Mouse (Mus musculus) neural tube, embryonic 13.5 days (tissue): ENCODE measurements around the gene Matn4. TPM values are rescaled to one million over a fixed set of nuclear protein-coding genes. Genes with fewer than 3 reads are reported as not detected.
"Not testable (repeated sequence)": the region's sequence is repeated elsewhere in the genome, so short reads cannot be mapped to it uniquely, and the experiment has no call there.

ENCODE experiments used
- ATAC-seq: fragments of 200-750 bp; cut with Nextera tagmentation; 2 replicates; pipeline ENCODE4 v1.8.0; 2017; ENCODE audit warnings: low read depth, mild to moderate bottlenecking, moderate TSS enrichment, moderate library complexity
- H3K27ac ChIP-seq: fragments of 300-500 bp; sonication (generic); replicated peaks from 2 replicates; pipeline ENCODE4 v1.5.1; 2015; ENCODE audit warnings: moderate library complexity, mild to moderate bottlenecking, inconsistent platforms
- H3K27me3 ChIP-seq: fragments of 300-500 bp; sonication (generic); 2 replicates; pipeline ENCODE4 v1.6.1; 2015; ENCODE audit warnings: mild to moderate bottlenecking, inconsistent platforms
- H3K36me3 ChIP-seq: fragments of 300-500 bp; sonication (generic); 2 replicates; pipeline ENCODE4 v1.6.1; 2015; ENCODE audit warnings: mild to moderate bottlenecking, inconsistent platforms
- H3K4me1 ChIP-seq: fragments of 300-500 bp; sonication (generic); replicated peaks from 2 replicates; pipeline ENCODE4 v1.6.1; 2015; ENCODE audit warnings: inconsistent platforms
- H3K4me2 ChIP-seq: fragments of 300-500 bp; sonication (generic); 2 replicates; pipeline ENCODE4 v1.6.1; 2015; ENCODE audit warnings: inconsistent platforms, mild to moderate bottlenecking, moderate library complexity
- H3K4me3 ChIP-seq: fragments of 300-500 bp; sonication (generic); 2 replicates; pipeline ENCODE4 v1.5.1; 2015; ENCODE audit warnings: mild to moderate bottlenecking, inconsistent platforms
- H3K9ac ChIP-seq: fragments of 300-500 bp; sonication (generic); 2 replicates; pipeline ENCODE4 v1.6.1; 2015; ENCODE audit warnings: moderate library complexity, mild to moderate bottlenecking, inconsistent platforms
- H3K9me3 ChIP-seq: fragments of 300-500 bp; sonication (generic); 2 replicates; pipeline ENCODE4 v1.6.1; 2016; ENCODE audit warnings: inconsistent platforms
- WGBS: fragments of 180-500 bp; shearing (Covaris S2); methylation state at CpG from one replicate; pipeline ENCODE4 v1.1.7; 2015; 5-methylcytosine and 5-hydroxymethylcytosine counted together
- microRNA-seq: library from miRNA; unstranded; fragments of <30 nt; microRNA quantifications from one replicate; pipeline ENCODE4, GENCODE M21; 2016
- polyA plus RNA-seq: library from polyadenylated mRNA; unstranded; fragments of >200 nt; fragmentation: Nextera tagmentation; extraction: Ambion mirVana; gene quantifications from 2 replicates; pipeline ENCODE4 v1.2.1, GENCODE M21; 2015

Gene Matn4
- polyA plus RNA-seq, 1 experiment from 2014 or later, result 7.3 TPM

DNA sequence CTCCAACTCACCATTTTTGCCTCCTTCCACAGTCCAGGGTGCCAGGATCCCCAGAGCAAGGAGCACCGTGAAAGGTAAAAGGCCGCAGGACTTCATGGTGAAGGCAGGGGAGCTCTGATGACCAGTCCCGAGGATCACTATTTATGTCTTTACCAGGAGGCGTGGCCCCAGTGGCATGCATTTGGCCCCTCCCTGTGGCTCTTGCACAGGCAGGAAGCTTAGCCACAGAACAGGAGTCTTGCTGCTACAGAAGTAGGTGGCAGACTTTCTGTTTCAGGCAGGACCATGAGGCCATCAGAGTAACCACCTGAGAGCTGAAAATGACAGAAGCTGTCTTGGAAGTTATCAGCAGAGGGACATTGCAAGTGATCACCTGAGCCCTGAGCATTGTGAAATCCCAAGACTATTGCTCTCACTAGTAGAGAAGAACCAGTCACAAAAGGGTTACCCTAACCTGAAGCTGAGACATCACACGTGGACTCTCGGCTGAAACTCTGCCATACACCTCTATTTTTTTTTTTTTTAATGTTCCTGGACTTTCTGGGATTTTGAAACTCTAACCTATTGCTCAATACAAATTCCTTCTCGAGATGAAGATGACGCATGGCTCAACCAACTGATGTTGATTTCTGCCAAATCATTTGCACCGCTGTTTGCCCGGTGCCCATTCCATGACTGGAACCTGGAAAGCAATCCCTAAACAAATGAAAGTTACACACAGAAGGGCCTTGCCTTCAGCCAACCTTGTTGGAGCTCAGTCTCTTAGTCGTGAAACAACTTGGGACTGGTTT, 48.6 kb downstream of the Matn4 start:
- H3K4me3 ChIP-seq, result no peak overlapping the region

GRCm38 (mm10) chr2:164353356-164353755, 51.6 kb downstream of the Matn4 start:
- no peak overlapping the region for H3K4me3 ChIP-seq
- 93% methylated on average over 11 of the region's 11 CpGs for WGBS
- H3K4me1 ChIP-seq, result no peaks in the 10 kb centered on the region
- H3K9ac ChIP-seq, result no peak overlapping the region
- ATAC-seq, result no peak
- no peak overlapping the region for H3K4me2 ChIP-seq
- no peaks in the 10 kb centered on the region for H3K36me3 ChIP-seq
- no peaks in the 10 kb centered on the region for H3K9me3 ChIP-seq
- H3K27me3 ChIP-seq, result no peaks in the 10 kb centered on the region
- no peak overlapping the region for H3K27ac ChIP-seq

More for the DNA sequence above, 48.6 kb downstream of the Matn4 start:
- ATAC-seq, result no peak
- Histone ChIP-seq H3K27me3 (no peaks in the 10 kb centered on the region), H3K9ac (no peak overlapping the region), H3K4me2 (no peak overlapping the region), H3K36me3 (no peaks in the 10 kb centered on the region), H3K27ac (no peak overlapping the region), H3K4me1 (no peaks in the 10 kb centered on the region), H3K9me3 (no peaks in the 10 kb centered on the region)
- 78% methylated on average over 11 of the region's 11 CpGs for WGBS

GRCm38 (mm10) chr2:164352697-164353096, 52.3 kb downstream of the Matn4 start:
- no peak overlapping the region for H3K9ac ChIP-seq
- no peak overlapping the region for H3K4me2 ChIP-seq
- H3K27me3 ChIP-seq, result no peaks in the 10 kb centered on the region
- ATAC-seq, result no peak
- no peaks in the 10 kb centered on the region for H3K4me1 ChIP-seq
- no peak overlapping the region for H3K4me3 ChIP-seq
- 90% methylated on average over 3 of the region's 3 CpGs for WGBS
- H3K27ac ChIP-seq, result no peak overlapping the region
- no peaks in the 10 kb centered on the region for H3K9me3 ChIP-seq
- H3K36me3 ChIP-seq, result no peaks in the 10 kb centered on the region

GRCm38 (mm10) chr2:164348980-164349379, 56.0 kb downstream of the Matn4 start:
- WGBS, result 93% methylated on average over 3 of the region's 3 CpGs
- H3K4me2 ChIP-seq, result no peak overlapping the region

DNA sequence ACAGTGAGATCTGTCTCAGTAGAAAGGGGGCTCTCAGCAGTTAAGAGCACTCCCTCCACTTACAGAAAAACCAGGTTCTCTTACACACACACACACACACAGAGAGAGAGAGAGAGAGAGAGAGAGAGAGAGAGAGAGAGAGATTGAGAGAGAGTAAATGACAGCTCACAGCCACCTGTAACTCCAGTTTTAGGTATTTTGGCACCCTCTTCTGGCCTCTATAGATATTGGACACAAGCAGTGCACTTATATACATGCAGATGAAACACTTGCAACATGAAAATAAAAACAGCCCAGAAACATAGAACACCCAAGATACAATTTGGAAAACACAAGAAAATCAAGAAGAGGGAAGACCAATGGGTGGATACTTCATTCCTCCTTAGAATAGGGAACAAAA, 57.3 kb downstream of the Matn4 start:
- H3K9me3 ChIP-seq, H3K9ac ChIP-seq, ATAC-seq, H3K4me1 ChIP-seq, H3K36me3 ChIP-seq, H3K27me3 ChIP-seq, H3K4me3 ChIP-seq, H3K27ac ChIP-seq, H3K4me2 ChIP-seq: not testable (repeated sequence)

More at GRCm38 (mm10) chr2:164348980-164349379, 56.0 kb downstream of the Matn4 start:
- H3K27me3 ChIP-seq, result no peaks in the 10 kb centered on the region
- no peak for ATAC-seq
- no peak overlapping the region for H3K27ac ChIP-seq
- no peaks in the 10 kb centered on the region for H3K36me3 ChIP-seq
- no peaks in the 10 kb centered on the region for H3K4me1 ChIP-seq
- no peaks in the 10 kb centered on the region for H3K9me3 ChIP-seq
- no peak overlapping the region for H3K9ac ChIP-seq
- H3K4me3 ChIP-seq, result no peak overlapping the region

DNA sequence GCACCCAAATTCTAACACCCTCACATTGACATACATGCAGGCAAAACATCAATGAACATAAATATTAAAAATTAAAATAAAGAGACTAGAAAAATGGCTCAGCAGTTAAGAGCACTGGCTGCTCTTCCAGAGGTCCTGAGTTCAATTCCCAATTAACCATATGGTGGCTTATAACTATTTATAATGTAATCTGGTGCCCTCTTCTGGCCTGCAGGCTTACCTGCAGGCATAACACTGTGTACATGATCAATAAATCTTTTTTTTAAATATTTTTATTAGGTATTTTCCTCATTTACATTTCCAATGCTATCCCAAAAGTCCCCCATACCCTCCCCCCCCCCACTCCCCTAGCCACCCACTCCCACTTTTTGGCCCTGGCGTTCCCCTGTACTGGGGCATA, 61.2 kb downstream of the Matn4 start:
- H3K9ac ChIP-seq, H3K4me1 ChIP-seq, H3K27me3 ChIP-seq, H3K4me2 ChIP-seq, H3K27ac ChIP-seq, H3K4me3 ChIP-seq, ATAC-seq, H3K36me3 ChIP-seq, H3K9me3 ChIP-seq: not testable (repeated sequence)
- WGBS, result 71% methylated on average over 1 of the region's 1 CpGs

Small RNAs within 50 kb of the gene (microRNA-seq; reads per million reads assigned to microRNA genes)
- gene Mir7678, result not detected

Other genes starting within 250 kb of the Matn4 start
- 0.40 and 0.50 TPM in 2 replicates for gene Kcns1, start 234.0 kb downstream of the Matn4 start, polyA plus RNA-seq
- not detected in 2 replicates for gene Wfdc5, start 222.4 kb downstream of the Matn4 start, polyA plus RNA-seq
- not detected in 2 replicates for gene Wfdc12, start 214.6 kb downstream of the Matn4 start, polyA plus RNA-seq
- gene Wfdc15a, start 205.0 kb downstream of the Matn4 start, polyA plus RNA-seq, result not detected in 2 replicates
- gene Wfdc15b, start 183.5 kb downstream of the Matn4 start, polyA plus RNA-seq, result not detected in 2 replicates
- not detected in 2 replicates for gene Svs2, start 166.7 kb downstream of the Matn4 start, polyA plus RNA-seq
- not detected in 2 replicates for gene Svs3b, start 148.5 kb downstream of the Matn4 start, polyA plus RNA-seq
- gene Svs4, start 126.7 kb downstream of the Matn4 start, polyA plus RNA-seq, result not detected in 2 replicates
- not detected in 2 replicates for gene Svs3a, start 115.9 kb downstream of the Matn4 start, polyA plus RNA-seq
- not detected in 2 replicates for gene Svs6, start 88.4 kb downstream of the Matn4 start, polyA plus RNA-seq
- not detected in 2 replicates for gene Svs5, start 72.4 kb downstream of the Matn4 start, polyA plus RNA-seq
- 0.75 TPM in 1 of 2 replicates, not detected in the other for gene Slpi, start 16.1 kb downstream of the Matn4 start, polyA plus RNA-seq
- gene Rbpjl, start 2.0 kb downstream of the Matn4 start, polyA plus RNA-seq, result 0.08 and 0.10 TPM in 2 replicates
- gene Sdc4, start 38.7 kb upstream of the Matn4 start, polyA plus RNA-seq, result 9.4 and 12.1 TPM in 2 replicates
- gene Sys1, start 51.8 kb upstream of the Matn4 start, polyA plus RNA-seq, result 71.2 and 77.5 TPM in 2 replicates
- 3.3 and 7.7 TPM in 2 replicates for gene Gm20458, start 55.8 kb upstream of the Matn4 start, polyA plus RNA-seq
- gene Trp53tg5, start 68.6 kb upstream of the Matn4 start, polyA plus RNA-seq, result not detected in 2 replicates
- gene Dbndd2, start 80.9 kb upstream of the Matn4 start, polyA plus RNA-seq, result 10.3 and 11.9 TPM in 2 replicates
- gene Pigt, start 92.4 kb upstream of the Matn4 start, polyA plus RNA-seq, result 69.1 and 71.8 TPM in 2 replicates
- gene Wfdc2, start 157.3 kb upstream of the Matn4 start, polyA plus RNA-seq, result 2.2 and 4.2 TPM in 2 replicates
- not detected in 2 replicates for gene Spint3, start 168.3 kb upstream of the Matn4 start, polyA plus RNA-seq
- gene Wfdc6a, start 180.3 kb upstream of the Matn4 start, polyA plus RNA-seq, result not detected in 2 replicates
- not detected in 2 replicates for gene Eppin, start 188.4 kb upstream of the Matn4 start, polyA plus RNA-seq
- not detected in 2 replicates for gene Wfdc6b, start 208.4 kb upstream of the Matn4 start, polyA plus RNA-seq
- gene Wfdc8, start 208.5 kb upstream of the Matn4 start, polyA plus RNA-seq, result not detected in 2 replicates
- gene Wfdc16, start 233.6 kb upstream of the Matn4 start, polyA plus RNA-seq, result not detected in 2 replicates